Mouse (Mus musculus) midbrain, embryonic 12.5 days (tissue): ENCODE data around the gene Kirrel. TPM values are rescaled to one million over a fixed set of nuclear protein-coding genes. Genes with fewer than 3 reads are reported as not detected.

Experiments used
- ATAC-seq: fragments of 200-750 bp; cut with Nextera tagmentation; 2 replicates; pipeline ENCODE4 v1.8.0; 2017; ENCODE audit warnings: low read depth, moderate TSS enrichment, moderate library complexity; ENCODE audit not compliant: low FRiP score
- H3K27ac ChIP-seq: fragments of 300-500 bp; sonication (generic); replicated peaks from 2 replicates; pipeline ENCODE4 v1.5.1; 2016; ENCODE audit warnings: mild to moderate bottlenecking
- H3K27me3 ChIP-seq: fragments of 300-500 bp; sonication (generic); 2 replicates; pipeline ENCODE4 v1.6.1; 2016; ENCODE audit warnings: mild to moderate bottlenecking
- H3K36me3 ChIP-seq: fragments of 300-500 bp; sonication (generic); 2 replicates; pipeline ENCODE4 v1.6.1; 2016
- H3K4me1 ChIP-seq: fragments of 300-500 bp; sonication (generic); 2 replicates; pipeline ENCODE4 v1.6.1; 2016
- H3K4me2 ChIP-seq: fragments of 300-500 bp; sonication (generic); replicated peaks from 2 replicates; pipeline ENCODE4 v1.6.1; 2016; ENCODE audit warnings: mild to moderate bottlenecking, moderate library complexity
- H3K4me3 ChIP-seq: fragments of 300-500 bp; sonication (generic); 2 replicates; pipeline ENCODE4 v1.5.1; 2016; ENCODE audit warnings: mild to moderate bottlenecking
- H3K9ac ChIP-seq: fragments of 300-500 bp; sonication (generic); replicated peaks from 2 replicates; pipeline ENCODE4 v1.6.1; 2016; ENCODE audit warnings: mild to moderate bottlenecking, moderate library complexity
- H3K9me3 ChIP-seq: fragments of 300-500 bp; sonication (generic); 2 replicates; pipeline ENCODE4 v1.6.1; 2016; ENCODE audit warnings: mild to moderate bottlenecking
- WGBS: fragments of 180-500 bp; shearing (Covaris S2); methylation state at CpG from one replicate; pipeline ENCODE4 v1.1.7; 2016; 5-methylcytosine and 5-hydroxymethylcytosine counted together
- polyA plus RNA-seq: library from polyadenylated mRNA; unstranded; fragments of >200 nt; fragmentation: Nextera tagmentation; extraction: Ambion mirVana; gene quantifications from 2 replicates; pipeline ENCODE4 v1.2.1, GENCODE M21; 2016

Kirrel gene
- polyA plus RNA-seq, 1 experiment from 2014 or later = 12.9 TPM

GRCm38 (mm10) chr3:87067396-87067975, 107.1 kb downstream of the Kirrel start:
- Histone ChIP-seq H3K4me3 (no peak overlapping the region), H3K9ac (no peak overlapping the region), H3K4me1 (peaks cover 1% of the 10 kb centered on the region; the same call in 1 of the 2 replicates), H3K36me3 (no peaks in the 10 kb centered on the region), H3K27ac (no peak overlapping the region), H3K27me3 (no peaks in the 10 kb centered on the region), H3K4me2 (no peak overlapping the region), H3K9me3 (no peaks in the 10 kb centered on the region)
- 89% methylated on average over 8 of the region's 8 CpGs for WGBS
- ATAC-seq = no peak

DNA sequence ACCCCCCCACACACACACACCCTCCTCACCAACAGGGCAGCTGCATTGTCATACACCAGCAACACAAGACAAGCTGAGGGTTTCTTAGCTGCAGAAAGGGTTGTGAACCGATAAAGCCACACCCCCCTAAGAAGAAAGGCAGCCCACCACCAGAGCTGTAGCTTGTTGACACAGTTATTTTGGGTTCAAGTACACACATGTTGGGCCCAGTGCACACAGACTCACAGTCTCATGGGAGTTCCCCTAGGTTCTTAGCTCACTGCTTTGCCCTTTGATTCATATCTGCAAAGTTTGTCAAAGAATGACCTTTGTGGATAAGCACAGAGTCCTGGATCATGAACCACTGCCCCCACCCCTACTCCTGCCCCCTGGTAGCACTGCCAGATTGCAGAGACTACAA, 120.6 kb downstream of the Kirrel start:
- H3K27ac ChIP-seq = no peak overlapping the region
- H3K36me3 ChIP-seq = no peaks in the 10 kb centered on the region
- no peak overlapping the region for H3K4me2 ChIP-seq
- 79% methylated on average over 1 of the region's 1 CpGs for WGBS
- H3K4me3 ChIP-seq = no peak overlapping the region
- H3K9ac ChIP-seq = no peak overlapping the region
- no peak for ATAC-seq
- H3K4me1 ChIP-seq = no peaks in the 10 kb centered on the region
- H3K9me3 ChIP-seq = 0 out of 2 replicates have a peak, but pooled peaks cover 3% of the 10 kb centered on the region
- no peaks in the 10 kb centered on the region for H3K27me3 ChIP-seq

- no peak for ATAC-seq
- H3K9ac ChIP-seq = no peak overlapping the region
- H3K4me2 ChIP-seq = no peak overlapping the region
- WGBS = 83% methylated on average over 5 of the region's 5 CpGs
- no peak overlapping the region for H3K27ac ChIP-seq
- H3K4me1 ChIP-seq = no peaks in the 10 kb centered on the region
- no peaks in the 10 kb centered on the region for H3K9me3 ChIP-seq
- H3K36me3 ChIP-seq = no peaks in the 10 kb centered on the region
- no peaks in the 10 kb centered on the region for H3K27me3 ChIP-seq
- H3K4me3 ChIP-seq = no peak overlapping the region
Measured at GRCm38 (mm10) chr3:87047801-87048200, 126.7 kb downstream of the Kirrel start.

GRCm38 (mm10) chr3:87041733-87042132, 132.8 kb downstream of the Kirrel start:
- Histone ChIP-seq H3K4me1 (no peaks in the 10 kb centered on the region), H3K27ac (no peak overlapping the region), H3K9me3 (no peaks in the 10 kb centered on the region), H3K4me3 (no peak overlapping the region), H3K4me2 (no peak overlapping the region), H3K36me3 (no peaks in the 10 kb centered on the region), H3K9ac (no peak overlapping the region), H3K27me3 (no peaks in the 10 kb centered on the region)
- ATAC-seq = no peak
- 73% methylated on average over 2 of the region's 2 CpGs for WGBS

DNA sequence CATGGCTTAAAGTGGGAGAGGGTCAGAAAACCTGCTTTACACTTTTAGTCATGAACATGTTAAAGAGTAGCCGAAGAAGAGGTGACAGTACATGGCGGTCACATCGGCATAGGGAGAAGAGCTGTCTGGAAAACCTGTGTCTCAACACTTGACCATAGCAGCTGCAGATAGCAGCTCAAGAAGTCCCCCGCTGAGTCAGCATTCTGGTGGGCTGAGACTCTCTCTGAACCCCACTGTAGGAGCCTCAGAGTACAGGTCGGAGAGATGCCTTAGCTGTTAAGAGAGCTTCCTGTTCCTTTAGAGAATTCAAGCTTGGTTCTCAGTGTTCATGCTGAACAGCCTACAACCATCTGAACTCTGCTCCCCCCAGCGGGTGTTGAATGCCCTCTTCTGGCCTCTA, 136.0 kb downstream of the Kirrel start:
- no peak overlapping the region for H3K27ac ChIP-seq
- WGBS = 93% methylated on average over 6 of the region's 6 CpGs
- H3K4me2 ChIP-seq = no peak overlapping the region
- H3K9ac ChIP-seq = no peak overlapping the region
- no peaks in the 10 kb centered on the region for H3K27me3 ChIP-seq
- H3K9me3 ChIP-seq = no peaks in the 10 kb centered on the region
- H3K4me3 ChIP-seq = no peak overlapping the region
- no peak for ATAC-seq
- no peaks in the 10 kb centered on the region for H3K36me3 ChIP-seq
- H3K4me1 ChIP-seq = no peaks in the 10 kb centered on the region

DNA sequence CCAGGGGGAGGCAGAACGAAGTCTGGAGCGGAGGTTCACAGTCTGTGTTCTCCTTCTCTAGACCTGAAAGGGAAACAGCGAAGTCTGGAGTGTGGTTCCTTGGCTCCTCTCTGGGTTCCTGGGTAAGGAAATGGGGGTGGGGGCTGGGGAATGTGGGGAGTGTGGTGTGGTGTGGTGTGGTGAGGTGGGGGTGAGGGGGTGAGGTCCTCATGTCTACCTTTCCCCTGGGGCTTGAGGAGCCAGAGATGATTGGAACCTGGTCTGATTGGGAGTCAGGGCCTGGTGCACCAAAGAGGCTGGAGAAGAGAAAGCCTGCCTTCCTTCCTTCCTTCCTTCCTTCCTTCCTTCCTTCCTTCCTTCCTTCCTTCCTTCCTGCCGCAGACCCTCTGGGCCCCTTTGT, 140.5 kb downstream of the Kirrel start:
- no peaks in the 10 kb centered on the region for H3K36me3 ChIP-seq
- no peak overlapping the region for H3K4me3 ChIP-seq
- H3K9ac ChIP-seq = no peak overlapping the region
- 86% methylated on average over 4 of the region's 4 CpGs for WGBS
- ATAC-seq = no peak
- H3K4me1 ChIP-seq = no peaks in the 10 kb centered on the region
- no peaks in the 10 kb centered on the region for H3K27me3 ChIP-seq
- H3K27ac ChIP-seq = no peak overlapping the region
- no peaks in the 10 kb centered on the region for H3K9me3 ChIP-seq
- no peak overlapping the region for H3K4me2 ChIP-seq

DNA sequence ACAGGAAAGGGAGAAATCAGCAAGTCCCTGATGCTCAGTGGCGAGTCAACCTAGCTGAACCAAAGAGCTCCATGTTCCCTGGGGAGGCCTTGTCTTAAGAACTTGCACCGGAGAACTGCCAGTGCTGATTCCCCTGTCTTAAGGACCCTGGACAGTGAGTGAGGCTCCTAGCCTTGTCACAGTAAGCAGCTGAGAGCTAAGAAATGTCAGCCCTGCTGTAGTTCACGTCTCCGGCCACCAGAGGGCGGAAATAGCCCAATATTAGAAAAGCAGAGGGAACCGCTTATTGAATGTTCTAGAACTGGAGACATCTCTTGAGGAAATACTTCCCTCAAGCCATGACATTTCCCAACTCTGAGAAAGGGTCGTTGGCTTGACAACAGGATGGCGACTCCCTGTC, 141.2 kb downstream of the Kirrel start:
- Histone ChIP-seq H3K36me3 (no peaks in the 10 kb centered on the region), H3K27ac (no peak overlapping the region), H3K27me3 (no peaks in the 10 kb centered on the region), H3K9me3 (no peaks in the 10 kb centered on the region), H3K9ac (no peak overlapping the region), H3K4me2 (no peak overlapping the region), H3K4me3 (no peak overlapping the region), H3K4me1 (no peaks in the 10 kb centered on the region)
- WGBS = 23% methylated on average over 8 of the region's 8 CpGs
- ATAC-seq = no peak

GRCm38 (mm10) chr3:87030855-87031254, 143.7 kb downstream of the Kirrel start:
- Histone ChIP-seq H3K4me3 (no peak overlapping the region), H3K27me3 (no peaks in the 10 kb centered on the region), H3K4me2 (no peak overlapping the region), H3K27ac (no peak overlapping the region), H3K9me3 (no peaks in the 10 kb centered on the region), H3K4me1 (no peaks in the 10 kb centered on the region), H3K9ac (no peak overlapping the region), H3K36me3 (no peaks in the 10 kb centered on the region)
- 22% methylated on average over 6 of the region's 6 CpGs for WGBS
- ATAC-seq = no peak

Other genes starting within 250 kb of the Kirrel start
- gene Cd1d1, start 175.3 kb downstream of the Kirrel start, polyA plus RNA-seq = 53.2 and 56.8 TPM in 2 replicates
- 7.4 and 9.9 TPM in 2 replicates for gene Fcrls, start 89.0 kb upstream of the Kirrel start, polyA plus RNA-seq
- gene Cd5l, start 183.1 kb upstream of the Kirrel start, polyA plus RNA-seq = 0.14 TPM in 1 of 2 replicates, not detected in the other
- gene Fcrl1, start 201.6 kb upstream of the Kirrel start, polyA plus RNA-seq = 0.14 TPM in 1 of 2 replicates, not detected in the other